Mouse (Mus musculus) inflammation-experienced regulatory T-cells, adult 6 months (primary cell): Measurements from ENCODE around the gene Pim1. TPM values are rescaled to one million over a fixed set of nuclear protein-coding genes. Genes with fewer than 3 reads are reported as not detected.
A peak's percentile ranks its signal among the peaks of the same experiment; 100 is the strongest.

Experiments used
- ATAC-seq: one replicate; pipeline ENCODE4 v1.8.0; 2017
- polyA plus RNA-seq, 3 experiments: library from polyadenylated mRNA; unstranded; fragments of 100-300 nt; shearing (Covaris generic); gene quantifications; one replicate each; pipeline ENCODE4 v1.2.1; 2017

Pim1 gene
- polyA plus RNA-seq, 3 experiments from 2014 or later = 255 to 344 (median 288) TPM

- no peak for ATAC-seq
These were observed 25.0 kb upstream of the Pim1 start for GRCm38 (mm10) chr17:29465405-29466010.

DNA sequence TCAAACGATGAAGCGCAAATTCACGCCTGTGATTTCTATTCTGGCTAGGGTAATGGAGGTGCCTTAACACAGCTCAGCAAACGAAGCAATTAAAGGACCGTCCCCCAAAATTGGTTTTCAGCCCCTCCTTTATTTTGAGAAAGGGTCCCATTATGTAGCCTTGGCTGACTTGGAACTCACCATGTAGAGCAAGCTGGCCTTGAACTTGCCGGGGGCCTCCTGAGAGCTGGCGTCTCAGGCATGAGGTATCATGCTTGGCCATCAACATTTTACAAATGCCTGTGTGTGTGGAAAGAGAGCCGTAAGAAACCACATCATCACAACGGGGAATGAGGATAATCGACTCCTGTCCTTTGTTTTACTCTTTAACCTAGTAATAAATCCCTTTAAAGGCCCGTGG, 23.5 kb upstream of the Pim1 start:
- ATAC-seq = no peak

DNA sequence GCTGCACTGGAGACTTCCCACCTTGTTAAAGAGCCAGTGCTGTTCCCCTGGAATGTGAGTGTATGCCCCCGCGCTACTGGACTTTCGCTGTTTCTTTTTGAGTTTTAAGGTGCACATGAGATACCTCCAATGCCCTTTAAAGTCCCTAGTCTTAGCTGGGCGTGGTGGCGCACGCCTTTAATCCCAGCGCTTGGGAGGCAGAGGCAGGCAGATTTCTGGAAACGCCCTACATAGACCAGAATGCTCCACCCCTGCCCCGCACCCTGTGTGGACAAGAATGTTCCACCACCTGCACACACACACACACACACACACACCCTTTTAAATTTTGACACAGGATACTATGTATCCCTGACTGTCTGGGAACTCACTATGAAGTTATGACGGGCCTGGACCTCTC, 17.1 kb upstream of the Pim1 start:
- ATAC-seq = no peak

- no peak for ATAC-seq
These were observed 16.5 kb upstream of the Pim1 start for GRCm38 (mm10) chr17:29474036-29474435.

DNA sequence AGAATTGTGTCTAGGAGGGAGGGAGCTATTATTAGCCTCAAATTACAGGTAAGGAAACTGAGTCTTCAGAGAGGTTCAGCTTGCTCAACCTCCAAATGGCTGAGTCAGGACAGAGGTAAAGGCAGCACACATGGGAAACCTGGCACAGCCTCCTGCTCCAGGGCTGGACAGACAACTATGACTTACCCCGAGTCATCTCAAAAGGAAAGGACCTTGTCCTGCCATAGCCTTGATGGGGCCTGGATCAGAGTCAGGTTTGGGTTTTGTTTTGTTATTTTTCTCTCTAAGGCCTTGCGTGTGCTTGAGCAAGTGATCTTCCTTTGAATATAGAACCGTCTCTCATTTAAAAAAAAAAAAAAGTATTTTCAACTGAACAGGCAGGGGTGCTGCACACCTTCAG, 15.4 kb upstream of the Pim1 start:
- ATAC-seq = no peak

DNA sequence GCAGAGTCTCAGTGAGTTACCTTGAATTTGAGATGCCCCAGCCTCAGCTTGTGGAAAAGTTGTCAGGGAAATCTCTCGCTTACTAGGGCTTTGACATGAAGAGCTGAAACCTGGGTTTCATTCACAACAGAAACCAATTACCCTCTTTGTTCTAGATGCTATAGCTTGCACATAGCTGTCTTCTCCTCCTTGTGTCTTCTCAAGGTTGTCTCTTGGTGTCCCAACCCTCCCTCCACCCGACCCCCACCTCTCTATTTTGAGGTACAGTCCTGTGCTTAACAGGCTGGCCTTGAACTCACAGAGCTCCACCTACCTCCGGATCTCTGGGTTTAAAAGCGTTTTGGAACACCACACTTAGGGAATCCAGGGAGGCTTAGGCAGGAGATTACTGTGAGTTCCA, 14.1 kb upstream of the Pim1 start:
- no peak for ATAC-seq

GRCm38 (mm10) chr17:29477357-29477756, 13.2 kb upstream of the Pim1 start:
- ATAC-seq = peak; percentile 43

- ATAC-seq = no peak
These were observed 12.3 kb upstream of the Pim1 start for GRCm38 (mm10) chr17:29478271-29478670.

DNA sequence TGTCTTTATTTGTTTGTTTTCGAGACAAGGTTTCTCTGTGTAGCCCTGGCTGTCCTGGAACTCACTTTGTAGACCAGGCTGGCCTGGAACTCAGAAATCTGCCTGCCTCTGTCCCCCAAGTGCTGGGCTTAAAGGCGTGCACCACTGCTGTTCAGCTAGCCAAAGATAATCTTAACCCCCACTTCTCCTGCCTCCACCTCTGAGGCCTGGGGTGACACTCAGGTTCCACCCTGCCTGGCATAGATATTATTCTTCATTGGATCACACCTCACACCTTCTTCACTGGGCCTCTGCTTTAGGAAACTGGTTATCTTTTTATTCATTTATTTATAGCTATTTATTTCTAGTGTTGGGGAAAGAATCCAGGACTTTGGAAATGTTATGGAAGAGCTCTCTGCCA, 10.3 kb upstream of the Pim1 start:
- no peak for ATAC-seq

- ATAC-seq = no peak
These were observed 7.9 kb upstream of the Pim1 start for GRCm38 (mm10) chr17:29482632-29483031.

GRCm38 (mm10) chr17:29483282-29483681, 7.3 kb upstream of the Pim1 start:
- no peak for ATAC-seq

- ATAC-seq = no peak
These were observed 6.1 kb upstream of the Pim1 start for GRCm38 (mm10) chr17:29484431-29484830.

DNA sequence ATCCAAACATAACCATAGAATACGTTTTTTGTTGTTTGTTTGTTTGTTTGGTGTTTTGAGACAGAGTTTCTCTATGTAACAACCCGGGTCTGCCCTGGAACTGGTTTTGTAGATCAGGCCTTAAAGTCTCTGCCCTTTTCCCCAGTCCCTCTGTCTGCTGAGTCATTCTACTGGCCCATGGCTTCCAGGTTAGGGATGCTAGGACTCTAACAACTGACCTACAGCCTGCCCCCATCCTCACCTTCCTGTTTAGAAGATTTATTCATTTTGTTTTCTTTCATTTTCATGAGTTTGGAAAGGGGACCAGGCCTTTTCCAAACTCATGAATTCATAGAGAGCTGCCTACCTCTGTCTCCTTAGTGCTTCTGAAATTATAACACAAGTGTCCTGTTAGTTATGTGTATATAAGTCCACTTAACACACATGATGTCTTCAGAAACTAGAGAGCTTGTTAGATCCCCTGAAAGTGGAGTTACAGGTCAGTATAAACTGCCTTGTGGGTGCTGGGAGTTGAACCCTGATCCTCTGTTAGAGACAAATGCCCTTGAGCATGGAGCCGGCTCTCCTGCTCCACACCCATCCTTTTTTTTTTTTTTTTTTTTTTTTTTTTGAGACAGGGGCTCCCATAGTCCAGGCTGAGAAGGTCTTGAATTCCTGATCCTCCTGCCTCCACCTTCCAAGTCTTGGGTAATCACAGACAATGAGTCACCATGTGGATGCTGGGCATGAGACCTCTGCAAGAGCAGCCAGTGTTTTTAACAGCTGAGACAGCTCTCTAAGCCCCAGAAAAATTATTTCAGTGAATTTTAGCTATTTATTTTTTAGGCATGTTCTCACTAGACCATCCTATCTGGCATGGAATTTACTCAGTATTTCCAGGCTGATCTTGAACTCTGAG, 5.0 kb upstream of the Pim1 start:
- ATAC-seq = no peak

GRCm38 (mm10) chr17:29488257-29488977, 2.1 kb upstream of the Pim1 start:
- no peak for ATAC-seq

DNA sequence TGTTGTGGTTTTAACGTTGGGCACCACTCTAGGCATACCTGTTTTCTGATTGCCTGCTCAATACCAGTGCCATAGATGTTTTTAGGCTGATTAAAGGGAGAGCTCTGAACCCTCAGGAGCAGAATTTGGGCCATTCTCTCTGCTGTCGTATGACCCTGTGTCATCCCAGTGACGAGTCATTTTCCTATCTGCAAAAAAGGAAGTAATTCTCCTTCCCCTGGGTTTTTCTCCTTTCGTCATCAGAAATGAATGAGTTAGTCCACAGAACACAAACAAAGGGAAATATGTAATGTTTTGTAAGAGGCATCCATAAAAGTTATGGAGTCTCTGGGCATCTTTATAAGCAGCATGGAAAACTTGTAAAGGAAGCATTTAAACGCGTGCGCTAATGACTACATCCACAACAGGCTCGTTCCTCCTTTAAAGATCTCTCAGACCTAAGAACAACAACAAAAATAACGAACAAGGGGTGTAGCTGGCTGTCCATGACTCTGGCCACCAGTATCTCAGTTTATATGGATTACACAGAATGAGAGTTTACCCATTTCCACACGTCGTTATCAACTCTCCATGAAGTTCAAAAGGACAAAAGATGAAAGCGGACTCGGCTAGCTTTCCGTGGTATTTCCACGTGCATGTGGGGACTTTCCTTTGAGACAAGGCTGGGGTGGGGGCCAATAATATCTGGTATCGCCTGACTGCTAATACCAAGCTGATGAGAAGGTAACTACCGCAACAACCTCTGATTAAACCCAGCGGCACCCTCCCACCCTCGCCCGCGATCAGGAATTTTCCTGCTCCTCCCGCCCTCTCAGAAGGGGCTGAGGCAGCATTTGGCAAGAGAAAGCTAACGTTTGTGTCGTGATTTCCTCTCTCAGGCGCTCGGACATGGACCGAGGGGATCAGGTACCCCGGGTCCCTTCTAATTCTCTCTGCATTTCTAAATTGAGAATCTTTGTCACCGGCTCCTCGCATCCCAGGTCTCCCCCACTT, 1.3 kb upstream of the Pim1 start:
- no peak for ATAC-seq

DNA sequence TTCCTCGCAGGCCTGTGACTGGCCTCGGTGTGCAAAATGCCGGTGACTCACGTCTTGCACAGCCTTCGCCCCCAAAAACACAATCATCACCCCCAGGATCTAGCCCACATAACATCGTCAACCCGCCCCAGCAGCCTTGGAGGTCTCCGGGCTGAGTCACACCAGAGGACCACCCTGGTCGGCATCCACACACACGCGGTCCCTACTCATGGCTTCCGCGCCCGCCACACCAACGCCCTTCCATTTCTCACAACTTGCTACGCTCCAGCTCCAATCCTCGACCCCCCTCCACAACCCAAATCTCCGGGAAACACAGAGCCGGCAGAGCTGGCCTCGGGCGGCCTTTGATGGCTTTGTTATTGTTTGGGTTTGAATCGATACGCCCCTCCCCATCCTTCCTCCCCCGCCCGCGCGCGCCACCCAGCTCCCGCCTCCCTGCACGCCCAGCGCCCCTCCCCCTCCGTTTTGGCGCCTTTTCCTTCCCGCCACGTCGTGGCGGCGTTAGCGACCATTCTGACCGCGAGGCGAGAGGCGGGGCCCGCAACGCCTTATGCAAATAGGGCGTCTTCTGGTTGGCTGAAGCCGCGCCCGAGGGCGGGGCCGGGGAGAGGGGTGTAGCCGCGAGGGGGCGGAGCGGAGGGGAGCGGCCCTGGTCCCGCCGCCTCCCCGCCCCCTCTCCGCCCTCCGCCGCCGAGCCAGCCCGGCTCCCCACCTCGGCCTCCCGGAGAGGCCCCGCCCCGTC, 411 bp upstream of the Pim1 start:
- ATAC-seq = peak; percentile 61

GRCm38 (mm10) chr17:29491591-29492268, 1.2 kb downstream of the Pim1 start:
- no peak for ATAC-seq

- peak; percentile 23 for ATAC-seq
These were observed 2.0 kb downstream of the Pim1 start for GRCm38 (mm10) chr17:29492269-29493191.

GRCm38 (mm10) chr17:29493461-29493980, 3.0 kb downstream of the Pim1 start:
- ATAC-seq = no peak
